Mouse (Mus musculus): Measurements from ENCODE around the gene Adamts8. TPM values are rescaled to one million over a fixed set of nuclear protein-coding genes. Genes with fewer than 3 reads are reported as not detected.

Adamts8 gene
- polyA plus RNA-seq (2012; rRNA removed): 2.0 TPM in 2 replicates

DNA sequence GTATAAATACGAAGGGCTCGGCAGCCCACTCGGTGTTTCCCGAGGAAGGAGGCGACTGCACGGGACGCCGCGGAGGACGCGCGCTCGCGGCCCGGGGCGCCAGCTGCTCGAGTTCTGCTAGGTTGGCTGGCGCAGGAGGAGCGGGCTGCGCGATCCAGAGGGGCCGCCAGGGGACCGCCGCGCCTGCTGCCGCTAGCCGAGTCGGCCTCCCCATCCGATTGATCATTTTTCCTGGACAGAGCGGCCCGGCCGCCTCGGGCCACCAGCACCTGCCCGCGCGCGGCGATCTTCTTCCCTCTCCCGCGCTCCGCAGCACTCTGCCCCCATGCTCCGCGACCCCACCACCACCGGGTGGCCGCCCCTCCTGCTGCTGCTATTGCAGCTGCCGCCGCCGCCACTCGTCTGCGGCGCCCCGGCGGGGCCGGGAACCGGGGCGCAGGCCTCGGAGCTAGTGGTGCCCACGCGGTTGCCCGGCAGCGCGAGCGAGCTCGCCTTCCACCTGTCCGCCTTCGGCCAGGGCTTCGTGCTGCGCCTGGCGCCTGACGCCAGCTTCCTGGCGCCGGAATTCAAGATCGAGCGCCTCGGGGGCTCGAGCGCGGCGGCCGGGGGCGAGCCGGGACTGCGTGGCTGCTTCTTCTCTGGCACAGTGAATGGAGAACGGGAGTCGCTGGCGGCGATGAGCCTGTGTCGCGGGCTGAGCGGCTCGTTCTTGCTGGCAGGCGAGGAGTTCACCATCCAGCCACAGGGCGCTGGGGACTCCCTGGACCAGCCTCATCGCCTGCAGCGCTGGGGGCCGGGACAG lies at the start of gene Adamts8:
Gene Adamts8 (plus strand): TSS at position 51 of the 802 bp plus-strand sequence.
- Histone ChIP-seq H3K4me1 (ENCODE audit: control insufficient read depth, insufficient read depth, low read length) (no peaks in the 10 kb centered on the region), H3K4me3 (ENCODE audit: insufficient read depth, low read length) (peak within 1 kb of the TSS; percentile 28), H3K27ac (ENCODE audit: insufficient read depth, low read length) (no peak within 1 kb of the TSS)
- TF ChIP-seq POLR2A (IDR thresholded peaks at IDR 0.05; ENCODE audit: extremely low read depth, insufficient read depth, low read length) (no peak), CTCF (IDR thresholded peaks at IDR 0.05; ENCODE audit: extremely low read depth, insufficient read depth, low read length) (no peak)

- H3K27ac ChIP-seq (ENCODE audit: insufficient read depth, low read length): no peak overlapping the region
- TF ChIP-seq CTCF (IDR thresholded peaks at IDR 0.05; ENCODE audit: extremely low read depth, insufficient read depth, low read length): no peak
- H3K4me3 ChIP-seq (ENCODE audit: insufficient read depth, low read length): no peak overlapping the region
- no peaks in the 10 kb centered on the region for H3K4me1 ChIP-seq (ENCODE audit: control insufficient read depth, insufficient read depth, low read length)
Measured at GRCm38 (mm10) chr9:30895618-30896017, 46.7 kb upstream of the Adamts8 start.

- H3K4me3 ChIP-seq (ENCODE audit: insufficient read depth, low read length): no peak overlapping the region
- no peaks in the 10 kb centered on the region for H3K4me1 ChIP-seq (ENCODE audit: control insufficient read depth, insufficient read depth, low read length)
- H3K27ac ChIP-seq (ENCODE audit: insufficient read depth, low read length): no peak overlapping the region
- TF ChIP-seq POLR2A (IDR thresholded peaks at IDR 0.05; ENCODE audit: extremely low read depth, insufficient read depth, low read length) (no peak), CTCF (IDR thresholded peaks at IDR 0.05; ENCODE audit: extremely low read depth, insufficient read depth, low read length) (no peak)
Measured at GRCm38 (mm10) chr9:30896752-30897151, 45.6 kb upstream of the Adamts8 start.

GRCm38 (mm10) chr9:30897169-30897568 lies 45.2 kb upstream of the Adamts8 start:
- H3K27ac ChIP-seq (ENCODE audit: insufficient read depth, low read length): no peak overlapping the region
- H3K4me3 ChIP-seq (ENCODE audit: insufficient read depth, low read length): no peak overlapping the region
- H3K4me1 ChIP-seq (ENCODE audit: control insufficient read depth, insufficient read depth, low read length): no peaks in the 10 kb centered on the region
- TF ChIP-seq CTCF (IDR thresholded peaks at IDR 0.05; ENCODE audit: extremely low read depth, insufficient read depth, low read length): no peak
- TF ChIP-seq POLR2A (IDR thresholded peaks at IDR 0.05; ENCODE audit: extremely low read depth, insufficient read depth, low read length): no peak

DNA sequence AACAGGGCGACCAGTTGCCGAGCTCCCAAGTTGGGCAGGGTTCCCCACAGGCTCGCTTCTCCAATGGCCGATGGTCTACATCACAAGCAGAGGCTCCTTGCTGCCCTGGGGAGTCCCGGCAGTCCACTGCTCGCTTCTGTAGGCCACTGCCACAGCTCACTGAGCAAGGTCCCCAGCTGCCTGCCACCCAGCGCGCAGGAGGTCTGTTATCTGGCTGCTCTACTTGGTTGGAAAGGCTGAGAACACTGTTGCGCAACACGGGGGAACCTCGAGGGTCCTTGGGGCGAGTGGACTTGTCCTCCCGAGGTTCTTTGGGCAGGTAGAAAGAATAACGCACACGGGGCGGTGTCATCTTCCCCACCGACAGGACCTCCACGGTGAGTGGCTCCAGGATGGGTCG lies 40.2 kb upstream of the Adamts8 start:
- TF ChIP-seq CTCF (IDR thresholded peaks at IDR 0.05; ENCODE audit: extremely low read depth, insufficient read depth, low read length) (no peak), POLR2A (IDR thresholded peaks at IDR 0.05; ENCODE audit: extremely low read depth, insufficient read depth, low read length) (no peak)
- Histone ChIP-seq H3K27ac (ENCODE audit: insufficient read depth, low read length) (no peak overlapping the region), H3K4me3 (ENCODE audit: insufficient read depth, low read length) (no peak overlapping the region), H3K4me1 (ENCODE audit: control insufficient read depth, insufficient read depth, low read length) (no peaks in the 10 kb centered on the region)

- TF ChIP-seq POLR2A (IDR thresholded peaks at IDR 0.05; ENCODE audit: extremely low read depth, insufficient read depth, low read length) (no peak), CTCF (IDR thresholded peaks at IDR 0.05; ENCODE audit: extremely low read depth, insufficient read depth, low read length) (no peak)
- no peak overlapping the region for H3K4me3 ChIP-seq (ENCODE audit: insufficient read depth, low read length)
Measured at GRCm38 (mm10) chr9:30902641-30903040, 39.7 kb upstream of the Adamts8 start.

DNA sequence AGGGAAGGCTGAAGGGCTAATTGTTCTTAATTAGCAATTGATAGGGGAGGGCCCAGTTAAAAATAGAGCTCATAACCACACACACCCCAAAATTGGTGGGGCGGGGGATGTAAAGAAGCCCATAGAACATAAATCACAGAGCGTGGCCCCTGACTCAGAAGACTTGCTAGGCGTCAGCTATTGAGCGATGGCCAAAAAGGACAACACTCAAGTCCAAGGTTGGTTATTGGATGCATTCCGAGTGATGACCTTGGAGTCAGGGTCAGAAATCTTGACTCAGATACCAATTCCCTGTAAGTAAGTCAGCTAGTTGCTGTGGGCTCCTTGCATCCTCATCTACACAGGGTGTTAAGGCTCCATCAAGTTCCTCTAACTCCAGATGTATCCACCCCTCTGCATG lies 39.1 kb upstream of the Adamts8 start:
- H3K4me3 ChIP-seq (ENCODE audit: insufficient read depth, low read length): no peak overlapping the region
- no peaks in the 10 kb centered on the region for H3K4me1 ChIP-seq (ENCODE audit: control insufficient read depth, insufficient read depth, low read length)
- TF ChIP-seq POLR2A (IDR thresholded peaks at IDR 0.05; ENCODE audit: extremely low read depth, insufficient read depth, low read length) (no peak), CTCF (IDR thresholded peaks at IDR 0.05; ENCODE audit: extremely low read depth, insufficient read depth, low read length) (no peak)
- no peak overlapping the region for H3K27ac ChIP-seq (ENCODE audit: insufficient read depth, low read length)

More at GRCm38 (mm10) chr9:30902641-30903040, 39.7 kb upstream of the Adamts8 start:
- Histone ChIP-seq H3K4me1 (ENCODE audit: control insufficient read depth, insufficient read depth, low read length) (no peaks in the 10 kb centered on the region), H3K27ac (ENCODE audit: insufficient read depth, low read length) (no peak overlapping the region)

DNA sequence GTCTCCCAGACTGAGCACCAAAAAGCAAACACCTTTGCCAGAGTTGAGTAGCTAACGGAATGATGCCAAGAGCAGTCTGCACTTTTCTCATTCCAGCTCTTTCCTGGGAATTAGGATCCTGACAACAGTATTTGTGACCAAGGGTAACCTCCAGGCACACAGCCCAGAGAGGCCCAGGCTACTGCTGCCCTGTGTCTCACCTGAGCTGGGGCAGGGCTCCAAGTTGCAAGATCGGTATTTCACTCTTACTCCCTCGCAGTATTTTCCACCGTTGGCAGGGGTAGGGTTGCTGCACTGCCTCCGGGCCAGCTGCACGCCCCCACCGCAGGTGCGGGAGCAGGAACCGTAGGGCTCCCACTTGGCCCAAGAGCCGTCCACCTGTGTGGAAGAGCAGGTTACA lies 36.5 kb upstream of the Adamts8 start:
- H3K4me1 ChIP-seq (ENCODE audit: control insufficient read depth, insufficient read depth, low read length): no peaks in the 10 kb centered on the region
- H3K27ac ChIP-seq (ENCODE audit: insufficient read depth, low read length): no peak overlapping the region
- no peak overlapping the region for H3K4me3 ChIP-seq (ENCODE audit: insufficient read depth, low read length)
- TF ChIP-seq CTCF (IDR thresholded peaks at IDR 0.05; ENCODE audit: extremely low read depth, insufficient read depth, low read length) (no peak), POLR2A (IDR thresholded peaks at IDR 0.05; ENCODE audit: extremely low read depth, insufficient read depth, low read length) (no peak)

GRCm38 (mm10) chr9:30906426-30906825 lies 35.9 kb upstream of the Adamts8 start:
- Histone ChIP-seq H3K27ac (ENCODE audit: insufficient read depth, low read length) (no peak overlapping the region), H3K4me3 (ENCODE audit: insufficient read depth, low read length) (no peak overlapping the region)
- no peak for TF ChIP-seq POLR2A (IDR thresholded peaks at IDR 0.05; ENCODE audit: extremely low read depth, insufficient read depth, low read length)
- no peak for TF ChIP-seq CTCF (IDR thresholded peaks at IDR 0.05; ENCODE audit: extremely low read depth, insufficient read depth, low read length)

DNA sequence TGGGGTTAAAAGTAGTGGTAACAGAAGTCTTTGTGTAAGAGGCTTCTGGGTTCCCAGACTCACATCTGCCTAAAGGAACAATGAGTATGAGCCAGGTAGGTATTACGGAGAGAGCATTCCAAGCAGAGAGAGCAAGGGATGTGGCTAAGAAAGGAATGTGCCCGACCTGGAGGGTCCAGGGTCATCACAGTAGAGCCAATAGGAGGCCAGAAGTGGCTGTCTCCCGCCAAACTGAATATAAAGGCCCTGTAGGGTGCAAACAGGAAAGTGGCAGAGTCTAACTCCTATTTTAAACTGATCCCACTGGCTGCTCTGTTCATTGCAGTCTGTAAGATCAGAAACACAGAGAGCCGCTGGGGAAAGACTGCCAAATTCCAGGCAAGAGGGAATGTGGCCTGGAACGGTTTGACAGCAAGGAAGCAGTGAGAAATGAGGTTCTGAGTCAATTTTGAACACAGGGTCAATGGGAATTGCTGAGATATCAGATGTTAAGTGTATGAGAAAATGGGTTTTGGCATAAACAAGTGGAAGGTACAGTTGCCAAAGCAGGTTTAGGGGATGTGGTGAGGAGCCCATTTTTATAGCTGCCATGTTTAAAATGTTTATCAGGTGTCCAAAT lies 34.6 kb upstream of the Adamts8 start:
- no peak for TF ChIP-seq CTCF (IDR thresholded peaks at IDR 0.05; ENCODE audit: extremely low read depth, insufficient read depth, low read length)
- TF ChIP-seq POLR2A (IDR thresholded peaks at IDR 0.05; ENCODE audit: extremely low read depth, insufficient read depth, low read length): no peak
- H3K4me1 ChIP-seq (ENCODE audit: control insufficient read depth, insufficient read depth, low read length): no peaks in the 10 kb centered on the region
- no peak overlapping the region for H3K27ac ChIP-seq (ENCODE audit: insufficient read depth, low read length)
- no peak overlapping the region for H3K4me3 ChIP-seq (ENCODE audit: insufficient read depth, low read length)

More at GRCm38 (mm10) chr9:30906426-30906825, 35.9 kb upstream of the Adamts8 start:
- no peaks in the 10 kb centered on the region for H3K4me1 ChIP-seq (ENCODE audit: control insufficient read depth, insufficient read depth, low read length)
